Mouse (Mus musculus) midbrain, embryonic 16.5 days (tissue): ENCODE data around the gene Dock4. TPM values are rescaled to one million over a fixed set of nuclear protein-coding genes. Genes with fewer than 3 reads are reported as not detected.

Source experiments
- ATAC-seq: fragments of 200-750 bp; cut with Nextera tagmentation; 2 replicates; pipeline ENCODE4 v1.8.0; 2017; ENCODE audit warnings: moderate TSS enrichment
- H3K27ac ChIP-seq: fragments of 300-500 bp; sonication (generic); 2 replicates; pipeline ENCODE4 v1.5.1; 2014; ENCODE audit warnings: mild to moderate bottlenecking, low read length, mixed read lengths
- H3K27me3 ChIP-seq: fragments of 300-500 bp; sonication (generic); 2 replicates; pipeline ENCODE4 v1.6.1; 2014; ENCODE audit warnings: low read depth, low read length, mixed read lengths; ENCODE audit not compliant: control insufficient read depth, insufficient read depth
- H3K36me3 ChIP-seq: fragments of 300-500 bp; sonication (generic); 2 replicates; pipeline ENCODE4 v1.6.1; 2014; ENCODE audit warnings: mild to moderate bottlenecking, low read length, moderate library complexity, mixed read lengths; ENCODE audit not compliant: control insufficient read depth, insufficient read depth
- H3K4me1 ChIP-seq: fragments of 300-500 bp; sonication (generic); 2 replicates; pipeline ENCODE4 v1.6.1; 2014; ENCODE audit warnings: mild to moderate bottlenecking, low read length, mixed read lengths; ENCODE audit not compliant: control insufficient read depth, insufficient read depth
- H3K4me2 ChIP-seq: fragments of 300-500 bp; sonication (generic); 2 replicates; pipeline ENCODE4 v1.6.1; 2014; ENCODE audit warnings: mild to moderate bottlenecking, low read length, mixed read lengths
- H3K4me3 ChIP-seq: fragments of 300-500 bp; sonication (generic); 2 replicates; pipeline ENCODE4 v1.5.1; 2014; ENCODE audit warnings: low read depth, mild to moderate bottlenecking, low read length, moderate library complexity, mixed read lengths
- H3K9ac ChIP-seq: fragments of 300-500 bp; sonication (generic); 2 replicates; pipeline ENCODE4 v1.6.1; 2014; ENCODE audit warnings: low read depth, low read length, mixed read lengths
- H3K9me3 ChIP-seq: fragments of 300-500 bp; sonication (generic); replicated peaks from 2 replicates; pipeline ENCODE4 v1.6.1; 2014; ENCODE audit warnings: mild to moderate bottlenecking, low read length, mixed read lengths; ENCODE audit not compliant: control insufficient read depth, poor library complexity, severe bottlenecking
- WGBS: fragments of 180-500 bp; shearing (Covaris S2); extraction: QIAGEN DNeasy Blood & Tissue Kit; methylation state at CpG from one replicate; pipeline ENCODE4 v1.1.7; 2014; 5-methylcytosine and 5-hydroxymethylcytosine counted together
- polyA plus RNA-seq: library from polyadenylated mRNA; unstranded; fragments of >200 nt; fragmentation: Nextera tagmentation; extraction: Ambion mirVana; gene quantifications from 2 replicates; pipeline ENCODE4 v1.2.1, GENCODE M21; 2015

The Dock4 gene
- polyA plus RNA-seq, 1 experiment from 2014 or later: 34.8 TPM

GRCm38 (mm10) chr12:40605565-40605964 lies 159.8 kb downstream of the Dock4 start:
- Histone ChIP-seq H3K9me3 (no peaks in the 10 kb centered on the region), H3K27ac (no peak overlapping the region), H3K4me1 (peaks cover 7% of the 10 kb centered on the region; the same call in 1 of the 2 replicates), H3K27me3 (no peaks in the 10 kb centered on the region), H3K36me3 (no peaks in the 10 kb centered on the region), H3K4me2 (no peak overlapping the region), H3K9ac (no peak overlapping the region), H3K4me3 (no peak overlapping the region)
- ATAC-seq: no peak
- 59% methylated on average over 4 of the region's 4 CpGs for WGBS

- H3K4me3 ChIP-seq: no peak overlapping the region
- ATAC-seq: peak; percentile 39; the same call in 1 of the 2 replicates
- H3K36me3 ChIP-seq: no peaks in the 10 kb centered on the region
- no peak overlapping the region for H3K27ac ChIP-seq
- H3K4me1 ChIP-seq: no peaks in the 10 kb centered on the region
- H3K27me3 ChIP-seq: no peaks in the 10 kb centered on the region
- H3K9me3 ChIP-seq: no peaks in the 10 kb centered on the region
- H3K4me2 ChIP-seq: no peak overlapping the region
- H3K9ac ChIP-seq: no peak overlapping the region
These were observed 177.2 kb downstream of the Dock4 start for GRCm38 (mm10) chr12:40622926-40623325.

DNA sequence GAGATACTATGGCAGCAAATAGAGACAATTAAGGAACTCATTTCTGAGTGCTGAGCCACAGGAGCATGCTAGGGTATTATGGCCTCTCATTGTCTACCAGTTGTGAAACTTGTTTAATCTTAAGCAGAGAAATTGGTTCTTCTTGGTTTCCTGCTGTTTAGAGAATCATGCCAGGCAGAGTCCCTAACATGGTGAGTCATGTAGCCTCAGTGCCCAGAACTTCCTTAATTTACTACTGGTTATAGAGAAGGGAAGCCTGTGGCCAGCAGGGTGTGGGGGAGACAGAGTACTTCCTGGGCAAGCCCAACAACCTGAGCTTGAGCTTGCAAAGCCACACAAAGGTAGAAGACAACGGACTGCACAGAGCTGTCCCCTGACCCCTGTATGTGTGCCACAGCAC lies 180.8 kb downstream of the Dock4 start:
- H3K27me3 ChIP-seq: no peaks in the 10 kb centered on the region
- no peaks in the 10 kb centered on the region for H3K4me1 ChIP-seq
- no peak overlapping the region for H3K9ac ChIP-seq
- H3K9me3 ChIP-seq: no peaks in the 10 kb centered on the region
- H3K27ac ChIP-seq: no peak overlapping the region
- H3K4me3 ChIP-seq: no peak overlapping the region
- H3K36me3 ChIP-seq: no peaks in the 10 kb centered on the region
- no peak overlapping the region for H3K4me2 ChIP-seq
- 89% methylated on average over 1 of the region's 1 CpGs for WGBS
- ATAC-seq: no peak

- Histone ChIP-seq H3K4me2 (no peak overlapping the region), H3K4me3 (no peak overlapping the region), H3K4me1 (no peaks in the 10 kb centered on the region), H3K27me3 (no peaks in the 10 kb centered on the region), H3K9ac (no peak overlapping the region), H3K36me3 (no peaks in the 10 kb centered on the region), H3K27ac (no peak overlapping the region), H3K9me3 (no peaks in the 10 kb centered on the region)
- 93% methylated on average over 2 of the region's 2 CpGs for WGBS
- ATAC-seq: no peak
These were observed 187.5 kb downstream of the Dock4 start for GRCm38 (mm10) chr12:40633242-40633641.

DNA sequence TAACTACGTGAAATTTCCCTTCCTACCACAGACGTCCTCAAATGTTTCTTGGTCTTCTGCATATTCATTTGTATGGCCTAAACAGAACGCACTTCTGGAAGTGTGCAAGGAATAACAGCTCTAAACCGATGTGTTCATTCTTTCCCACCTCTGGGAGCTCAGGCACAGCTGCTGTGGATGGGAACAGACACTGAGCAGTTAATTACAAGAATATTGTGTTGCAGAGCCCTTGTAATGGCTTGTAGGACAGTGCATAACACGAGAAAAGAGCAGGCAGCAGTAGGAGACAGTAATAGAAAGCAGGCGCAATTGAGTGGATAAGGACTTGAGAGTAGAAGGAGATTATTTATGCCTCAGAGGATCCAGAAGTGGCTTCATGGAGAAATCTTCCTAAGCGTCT lies 188.4 kb downstream of the Dock4 start:
- H3K27ac ChIP-seq: no peak overlapping the region
- WGBS: 80% methylated on average over 7 of the region's 7 CpGs
- no peaks in the 10 kb centered on the region for H3K9me3 ChIP-seq
- 0 out of 2 replicates have a peak, but pooled peaks cover 2% of the 10 kb centered on the region for H3K36me3 ChIP-seq
- no peaks in the 10 kb centered on the region for H3K4me1 ChIP-seq
- H3K4me2 ChIP-seq: no peak overlapping the region
- no peak for ATAC-seq
- no peaks in the 10 kb centered on the region for H3K27me3 ChIP-seq
- no peak overlapping the region for H3K9ac ChIP-seq
- no peak overlapping the region for H3K4me3 ChIP-seq

- WGBS: 96% methylated on average over 6 of the region's 6 CpGs
- Histone ChIP-seq H3K27ac (no peak overlapping the region), H3K9me3 (no peaks in the 10 kb centered on the region), H3K9ac (no peak overlapping the region), H3K27me3 (no peaks in the 10 kb centered on the region), H3K36me3 (peaks cover 12% of the 10 kb centered on the region), H3K4me2 (no peak overlapping the region), H3K4me1 (no peaks in the 10 kb centered on the region), H3K4me3 (no peak overlapping the region)
- no peak for ATAC-seq
These were observed 190.2 kb downstream of the Dock4 start for GRCm38 (mm10) chr12:40635991-40636390.

- H3K4me1 ChIP-seq: no peaks in the 10 kb centered on the region
- ATAC-seq: no peak
- H3K4me3 ChIP-seq: no peak overlapping the region
- no peaks in the 10 kb centered on the region for H3K27me3 ChIP-seq
- no peak overlapping the region for H3K27ac ChIP-seq
- H3K9me3 ChIP-seq: no peaks in the 10 kb centered on the region
- H3K4me2 ChIP-seq: no peak overlapping the region
- WGBS: 92% methylated on average over 2 of the region's 2 CpGs
- no peak overlapping the region for H3K9ac ChIP-seq
- peaks cover 16% of the 10 kb centered on the region for H3K36me3 ChIP-seq
These were observed 191.7 kb downstream of the Dock4 start for GRCm38 (mm10) chr12:40637427-40637826.

DNA sequence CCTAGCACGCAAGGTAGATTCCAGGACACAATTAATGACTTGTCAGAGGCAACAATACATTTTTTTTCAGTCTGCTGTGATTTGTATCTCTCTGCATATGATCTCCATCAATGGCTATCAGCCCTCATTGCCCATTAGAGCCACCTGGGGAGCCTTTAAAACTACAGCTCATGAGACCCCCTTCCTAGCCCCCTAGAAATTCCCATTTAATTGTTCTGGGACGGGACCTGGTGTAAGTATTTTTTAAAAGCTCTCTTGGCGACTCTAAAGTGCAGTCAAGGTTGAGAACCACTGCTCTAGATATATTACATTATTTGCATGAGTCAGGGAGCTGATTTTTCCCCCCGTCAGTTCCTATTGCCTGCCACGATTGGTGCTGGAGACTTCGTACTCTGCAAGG lies 200.1 kb downstream of the Dock4 start:
- no peaks in the 10 kb centered on the region for H3K4me1 ChIP-seq
- WGBS: 85% methylated on average over 6 of the region's 6 CpGs
- H3K9me3 ChIP-seq: no peaks in the 10 kb centered on the region
- no peak overlapping the region for H3K27ac ChIP-seq
- H3K9ac ChIP-seq: no peak overlapping the region
- no peaks in the 10 kb centered on the region for H3K27me3 ChIP-seq
- peaks cover 4% of the 10 kb centered on the region; the same call in 1 of the 2 replicates for H3K36me3 ChIP-seq
- no peak for ATAC-seq
- H3K4me2 ChIP-seq: no peak overlapping the region
- no peak overlapping the region for H3K4me3 ChIP-seq

DNA sequence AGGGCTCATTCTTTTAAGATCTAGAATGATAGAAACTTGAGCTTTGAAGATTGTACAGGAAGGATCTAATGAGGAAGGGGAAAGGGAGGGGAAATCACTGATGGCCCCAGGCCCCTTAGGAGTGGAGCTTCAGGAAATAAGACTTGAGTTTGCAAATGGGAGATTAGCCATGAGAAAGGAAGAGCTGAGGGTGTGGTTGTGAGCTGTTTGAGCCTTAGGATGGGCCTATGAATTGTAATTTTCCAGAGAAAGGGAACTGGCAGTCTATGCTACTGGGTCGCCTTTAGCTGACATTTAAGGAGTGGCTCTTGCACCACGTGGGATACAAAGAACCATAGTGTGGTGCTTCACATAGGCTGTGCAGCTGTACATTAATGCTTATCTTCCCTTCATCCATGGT lies 208.6 kb downstream of the Dock4 start:
- H3K36me3 ChIP-seq: no peaks in the 10 kb centered on the region
- 88% methylated on average over 2 of the region's 2 CpGs for WGBS
- no peak for ATAC-seq
- no peak overlapping the region for H3K27ac ChIP-seq
- H3K4me1 ChIP-seq: 0 out of 2 replicates have a peak, but pooled peaks cover 2% of the 10 kb centered on the region
- no peak overlapping the region for H3K4me2 ChIP-seq
- no peak overlapping the region for H3K4me3 ChIP-seq
- H3K9ac ChIP-seq: no peak overlapping the region
- H3K9me3 ChIP-seq: no peaks in the 10 kb centered on the region
- H3K27me3 ChIP-seq: no peaks in the 10 kb centered on the region
